Mouse (Mus musculus) heart, postnatal 0 days (tissue): Measurements from ENCODE around the gene Ep300.

ENCODE experiments used
- CTCF ChIP-seq: IDR thresholded peaks from 2 replicates; pipeline ENCODE4 v1.5.1; 2016; ENCODE audit warnings: antibody characterized with exemption, control low read depth, low read depth
- EP300 ChIP-seq: IDR thresholded peaks from 2 replicates; pipeline ENCODE4 v1.6.1; 2016; ENCODE audit warnings: antibody characterized with exemption, low read depth

DNA sequence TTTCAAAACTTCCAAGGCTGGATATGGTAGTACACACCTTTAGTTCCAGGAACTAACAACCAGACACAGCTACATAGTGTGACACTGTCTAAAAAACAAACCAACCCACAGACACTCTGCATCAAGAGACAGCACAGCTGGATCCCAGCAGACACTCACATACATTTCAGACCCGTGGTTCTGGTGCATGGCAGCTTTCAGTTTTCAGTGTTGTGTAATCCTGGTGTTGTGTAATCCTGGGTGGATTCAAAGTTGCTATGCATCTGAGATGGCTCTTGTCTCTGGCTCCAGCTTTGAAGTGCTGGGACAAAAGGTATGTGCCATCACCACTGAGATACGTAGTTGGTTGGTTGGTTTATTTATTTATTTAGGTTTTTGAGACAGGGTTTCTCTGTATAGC lies 113.4 kb downstream of the Ep300 start:
- TF ChIP-seq CTCF (no peak), EP300 (no peak)
